Mouse (Mus musculus) forebrain, embryonic 12.5 days (tissue): ENCODE results near the gene Gpr137c. TPM values are rescaled to one million over a fixed set of nuclear protein-coding genes. Genes with fewer than 3 reads are reported as not detected.
A peak's percentile ranks its signal among the peaks of the same experiment; 100 is the strongest.

Source experiments
- ATAC-seq: fragments of 200-750 bp; cut with Nextera tagmentation; 2 replicates; pipeline ENCODE4 v1.8.0; 2017; ENCODE audit warnings: moderate TSS enrichment; ENCODE audit not compliant: low FRiP score
- H3K27ac ChIP-seq: fragments of 300-500 bp; sonication (generic); 2 replicates; pipeline ENCODE4 v1.5.1; 2016; ENCODE audit warnings: mild to moderate bottlenecking
- H3K27me3 ChIP-seq: fragments of 300-500 bp; sonication (generic); 2 replicates; pipeline ENCODE4 v1.6.1; 2016; ENCODE audit warnings: mild to moderate bottlenecking
- H3K36me3 ChIP-seq: fragments of 300-500 bp; sonication (generic); replicated peaks from 2 replicates; pipeline ENCODE4 v1.6.1; 2016; ENCODE audit warnings: mild to moderate bottlenecking
- H3K4me1 ChIP-seq: fragments of 300-500 bp; sonication (generic); 2 replicates; pipeline ENCODE4 v1.6.1; 2016
- H3K4me2 ChIP-seq: fragments of 300-500 bp; sonication (generic); 2 replicates; pipeline ENCODE4 v1.6.1; 2016; ENCODE audit warnings: mild to moderate bottlenecking, moderate library complexity
- H3K4me3 ChIP-seq: fragments of 300-500 bp; sonication (generic); replicated peaks from 2 replicates; pipeline ENCODE4 v1.5.1; 2016; ENCODE audit warnings: mild to moderate bottlenecking
- H3K9ac ChIP-seq: fragments of 300-500 bp; sonication (generic); 2 replicates; pipeline ENCODE4 v1.6.1; 2016; ENCODE audit warnings: mild to moderate bottlenecking
- H3K9me3 ChIP-seq: fragments of 300-500 bp; sonication (generic); 2 replicates; pipeline ENCODE4 v1.6.1; 2016
- WGBS: fragments of 180-500 bp; shearing (Covaris S2); methylation state at CpG from one replicate; pipeline ENCODE4 v1.1.7; 2016; 5-methylcytosine and 5-hydroxymethylcytosine counted together
- polyA plus RNA-seq: library from polyadenylated mRNA; unstranded; fragments of >200 nt; fragmentation: Nextera tagmentation; extraction: Ambion mirVana; gene quantifications from 2 replicates; pipeline ENCODE4 v1.2.1, GENCODE M21; 2016

Gpr137c gene
- polyA plus RNA-seq, 1 experiment from 2014 or later = 14.1 TPM

GRCm38 (mm10) chr14:45220090-45220956, 806 bp downstream of the Gpr137c start, which contains the start of gene Txndc16:
Txndc16 (minus strand) TSS chr14:45220328.
- ATAC-seq = peak; percentile 55
- Histone ChIP-seq H3K9me3 (no peaks in the 10 kb centered on the region), H3K9ac (peak within 1 kb of the TSS; percentile 96), H3K36me3 (no peaks in the 10 kb centered on the region), H3K27me3 (peaks cover 3% of the 10 kb centered on the region; the same call in 1 of the 2 replicates), H3K4me2 (peak within 1 kb of the TSS; percentile 68), H3K4me3 (peak within 1 kb of the TSS; percentile 92), H3K4me1 (peaks cover 14% of the 10 kb centered on the region), H3K27ac (peak within 1 kb of the TSS; percentile 99)
- under 1% methylated on average over 59 of the region's 59 CpGs for WGBS

GRCm38 (mm10) chr14:45220957-45221630, 1.6 kb downstream of the Gpr137c start:
- ATAC-seq = peak; percentile 8; the same call in 1 of the 2 replicates
- peak overlapping the region; percentile 96 for H3K9ac ChIP-seq
- H3K27me3 ChIP-seq = peaks cover 3% of the 10 kb centered on the region; the same call in 1 of the 2 replicates
- H3K36me3 ChIP-seq = no peaks in the 10 kb centered on the region
- WGBS = 7% methylated on average over 11 of the region's 11 CpGs
- H3K27ac ChIP-seq = peak overlapping the region; percentile 99
- no peaks in the 10 kb centered on the region for H3K9me3 ChIP-seq
- peak overlapping the region; percentile 92 for H3K4me3 ChIP-seq
- peak overlapping the region; percentile 68 for H3K4me2 ChIP-seq
- peaks cover 14% of the 10 kb centered on the region for H3K4me1 ChIP-seq

- Histone ChIP-seq H3K4me2 (no peak overlapping the region), H3K9me3 (no peaks in the 10 kb centered on the region), H3K9ac (no peak overlapping the region), H3K27me3 (no peaks in the 10 kb centered on the region), H3K27ac (no peak overlapping the region), H3K36me3 (no peaks in the 10 kb centered on the region), H3K4me3 (no peak overlapping the region), H3K4me1 (no peaks in the 10 kb centered on the region)
- WGBS = 84% methylated on average over 2 of the region's 2 CpGs
- no peak for ATAC-seq
These were observed 19.5 kb downstream of the Gpr137c start for GRCm38 (mm10) chr14:45239042-45239441.

GRCm38 (mm10) chr14:45241613-45242012, 22.1 kb downstream of the Gpr137c start:
- no peaks in the 10 kb centered on the region for H3K9me3 ChIP-seq
- H3K9ac ChIP-seq = no peak overlapping the region
- H3K4me3 ChIP-seq = no peak overlapping the region
- H3K4me2 ChIP-seq = no peak overlapping the region
- ATAC-seq = no peak
- WGBS = 48% methylated on average over 1 of the region's 1 CpGs
- H3K27me3 ChIP-seq = no peaks in the 10 kb centered on the region
- H3K27ac ChIP-seq = no peak overlapping the region
- H3K36me3 ChIP-seq = no peaks in the 10 kb centered on the region
- no peaks in the 10 kb centered on the region for H3K4me1 ChIP-seq

- WGBS = 89% methylated on average over 4 of the region's 4 CpGs
- Histone ChIP-seq H3K9me3 (0 out of 2 replicates have a peak, but pooled peaks cover 3% of the 10 kb centered on the region), H3K27me3 (no peaks in the 10 kb centered on the region), H3K4me1 (no peaks in the 10 kb centered on the region), H3K4me2 (no peak overlapping the region), H3K36me3 (peaks cover 16% of the 10 kb centered on the region), H3K27ac (no peak overlapping the region), H3K4me3 (no peak overlapping the region), H3K9ac (no peak overlapping the region)
- ATAC-seq = no peak
These were observed 32.1 kb downstream of the Gpr137c start for GRCm38 (mm10) chr14:45251548-45252076.

- WGBS = 93% methylated on average over 3 of the region's 3 CpGs
These were observed 44.5 kb downstream of the Gpr137c start for GRCm38 (mm10) chr14:45263831-45264592.

GRCm38 (mm10) chr14:45275816-45276215, 56.3 kb downstream of the Gpr137c start:
- WGBS = 88% methylated on average over 6 of the region's 6 CpGs
- H3K9me3 ChIP-seq = no peaks in the 10 kb centered on the region
- no peak overlapping the region for H3K27ac ChIP-seq

More at GRCm38 (mm10) chr14:45263831-45264592, 44.5 kb downstream of the Gpr137c start:
- Histone ChIP-seq H3K36me3 (peaks cover 24% of the 10 kb centered on the region), H3K9me3 (no peaks in the 10 kb centered on the region), H3K4me1 (no peaks in the 10 kb centered on the region), H3K4me2 (no peak overlapping the region), H3K4me3 (no peak overlapping the region), H3K27me3 (no peaks in the 10 kb centered on the region), H3K9ac (no peak overlapping the region), H3K27ac (no peak overlapping the region)
- no peak for ATAC-seq

GRCm38 (mm10) chr14:45282066-45282465, 62.5 kb downstream of the Gpr137c start:
- ATAC-seq = no peak
- WGBS = 79% methylated on average over 3 of the region's 3 CpGs
- H3K4me1 ChIP-seq = no peaks in the 10 kb centered on the region

More at GRCm38 (mm10) chr14:45275816-45276215, 56.3 kb downstream of the Gpr137c start:
- H3K9ac ChIP-seq = no peak overlapping the region
- no peak overlapping the region for H3K4me2 ChIP-seq
- H3K4me1 ChIP-seq = no peaks in the 10 kb centered on the region
- no peak overlapping the region for H3K4me3 ChIP-seq
- H3K36me3 ChIP-seq = peaks cover 26% of the 10 kb centered on the region
- ATAC-seq = no peak
- no peaks in the 10 kb centered on the region for H3K27me3 ChIP-seq

GRCm38 (mm10) chr14:45291608-45292007, 72.1 kb downstream of the Gpr137c start:
- H3K9ac ChIP-seq = no peak overlapping the region
- 78% methylated on average over 4 of the region's 4 CpGs for WGBS
- H3K4me2 ChIP-seq = no peak overlapping the region
- no peaks in the 10 kb centered on the region for H3K4me1 ChIP-seq
- H3K4me3 ChIP-seq = no peak overlapping the region
- no peak for ATAC-seq
- no peaks in the 10 kb centered on the region for H3K9me3 ChIP-seq
- H3K27ac ChIP-seq = no peak overlapping the region
- H3K27me3 ChIP-seq = no peaks in the 10 kb centered on the region
- H3K36me3 ChIP-seq = peaks cover 10% of the 10 kb centered on the region

More at GRCm38 (mm10) chr14:45282066-45282465, 62.5 kb downstream of the Gpr137c start:
- no peak overlapping the region for H3K27ac ChIP-seq
- H3K4me2 ChIP-seq = no peak overlapping the region
- no peak overlapping the region for H3K4me3 ChIP-seq
- no peaks in the 10 kb centered on the region for H3K9me3 ChIP-seq
- peaks cover 35% of the 10 kb centered on the region for H3K36me3 ChIP-seq
- H3K9ac ChIP-seq = no peak overlapping the region
- H3K27me3 ChIP-seq = no peaks in the 10 kb centered on the region

GRCm38 (mm10) chr14:45303939-45304338, 84.4 kb downstream of the Gpr137c start:
- Histone ChIP-seq H3K4me2 (no peak overlapping the region), H3K4me3 (no peak overlapping the region), H3K27ac (no peak overlapping the region), H3K4me1 (0 out of 2 replicates have a peak, but pooled peaks cover 3% of the 10 kb centered on the region), H3K27me3 (no peaks in the 10 kb centered on the region), H3K36me3 (peaks cover 19% of the 10 kb centered on the region), H3K9me3 (no peaks in the 10 kb centered on the region), H3K9ac (no peak overlapping the region)
- ATAC-seq = peak; percentile 55; the same call in 1 of the 2 replicates
- 41% methylated on average over 4 of the region's 4 CpGs for WGBS

GRCm38 (mm10) chr14:45304389-45304788, 84.9 kb downstream of the Gpr137c start:
- Histone ChIP-seq H3K36me3 (peaks cover 15% of the 10 kb centered on the region), H3K27ac (no peak overlapping the region), H3K4me2 (no peak overlapping the region), H3K9me3 (no peaks in the 10 kb centered on the region), H3K4me1 (0 out of 2 replicates have a peak, but pooled peaks cover 3% of the 10 kb centered on the region), H3K4me3 (no peak overlapping the region), H3K9ac (no peak overlapping the region), H3K27me3 (no peaks in the 10 kb centered on the region)
- ATAC-seq = no peak
- WGBS = 57% methylated on average over 4 of the region's 4 CpGs
